Mouse (Mus musculus): Measurements from ENCODE around the gene Aunip.

GRCm38 (mm10) chr4:134482442-134482841 lies 28.4 kb upstream of the Aunip start:
- no peak for TF ChIP-seq CTCF (IDR thresholded peaks at IDR 0.05; ENCODE audit: extremely low read depth, insufficient read depth, insufficient read length, insufficient replicate concordance)
- TF ChIP-seq POLR2A (IDR thresholded peaks at IDR 0.05; ENCODE audit: low read depth, low read length) = no peak

All from spleen, adult 2 months (tissue).